Mouse (Mus musculus) liver, adult 2 months (tissue): ENCODE measurements at regions not wholly inside any gene's neighbourhood (a gene's known extent, or its start where the extent isn't known, plus 50 kb on each side); places are given as distances from the start of the nearest gene placed in this dataset.

ENCODE experiments used
- CTCF ChIP-seq: fragments of 200-500 bp; IDR thresholded peaks from 2 replicates; pipeline ENCODE4 v1.5.1; 2011; ENCODE audit warnings: low read depth, low read length, control low read depth
- POLR2A ChIP-seq: fragments of 200-500 bp; IDR thresholded peaks from 2 replicates; pipeline ENCODE4 v1.6.1; 2011; ENCODE audit warnings: low read length, control low read depth; ENCODE audit not compliant: insufficient read depth; ENCODE audit errors: extremely low read depth

DNA sequence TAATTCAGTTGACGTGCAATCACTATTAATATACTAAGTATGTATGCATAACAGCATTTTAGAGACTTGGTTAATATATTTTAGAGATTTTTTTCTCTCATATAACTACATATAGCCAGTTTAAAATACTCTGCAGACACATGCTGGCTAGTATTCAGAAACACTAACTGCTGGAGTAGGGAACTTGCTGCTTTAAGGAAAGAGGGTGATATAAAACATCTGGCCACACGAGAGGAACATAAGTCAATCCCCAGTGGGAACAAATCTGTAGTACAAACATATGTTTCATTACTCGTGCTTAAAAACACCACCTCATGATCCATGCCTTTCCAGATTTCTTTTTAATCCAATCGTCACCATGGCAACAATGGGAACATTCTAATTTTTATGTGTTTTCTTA lies 563.6 kb downstream of the Htr7 start:
- TF ChIP-seq CTCF (no peak), POLR2A (no peak)
